Mouse (Mus musculus) MEL (cell line): ENCODE data around the gene Nudt22. TPM values are rescaled to one million over a fixed set of nuclear protein-coding genes. Genes with fewer than 3 reads are reported as not detected.

Source experiments
- DNase-seq: peaks from one replicate; pipeline ENCODE4 v3.0.0; 2011; ENCODE audit warnings: low read depth, low spot score
- H3K27ac ChIP-seq: 2 replicates; pipeline ENCODE4 v1.5.1; 2012; ENCODE audit warnings: low read depth, mild to moderate bottlenecking, control low read depth, low read length, moderate library complexity; ENCODE audit not compliant: control insufficient read depth
- H3K27me3 ChIP-seq, 2 experiments: fragments of 150-350 bp in 1 of 2; sonication (generic) in 1 of 2; 2 replicates each; pipeline ENCODE4 v1.6.1; 2012; ENCODE audit warnings: low read length in 2 of 2, mild to moderate bottlenecking in 2 of 2, improper control_type of control experiment in 1 of 2, moderate library complexity in 1 of 2; ENCODE audit not compliant: insufficient read depth in 2 of 2, control insufficient read depth in 1 of 2
- H3K36me3 ChIP-seq, 2 experiments: 2 replicates each; pipeline ENCODE4 v1.6.1; 2012 to 2014; ENCODE audit warnings: low read length in 2 of 2, improper control_type of control experiment in 1 of 2, inconsistent platforms in 1 of 2, mild to moderate bottlenecking in 1 of 2; ENCODE audit not compliant: insufficient read depth in 2 of 2, control insufficient read depth in 1 of 2
- H3K4me1 ChIP-seq, 2 experiments: fragments of 150-350 bp in 1 of 2; sonication (generic) in 1 of 2; 2 replicates each; pipeline ENCODE4 v1.6.1; 2012; ENCODE audit warnings: low read length in 2 of 2, improper control_type of control experiment in 1 of 2, mild to moderate bottlenecking in 1 of 2; ENCODE audit not compliant: insufficient read depth in 2 of 2, control insufficient read depth in 1 of 2
- H3K4me3 ChIP-seq, 2 experiments: fragments of 150-350 bp in 1 of 2; sonication (generic) in 1 of 2; 2 replicates each; pipeline ENCODE4 v1.5.1; 2012; ENCODE audit warnings: low read depth in 2 of 2, low read length in 2 of 2, mild to moderate bottlenecking in 2 of 2, moderate library complexity in 2 of 2, control low read depth in 1 of 2, improper control_type of control experiment in 1 of 2; ENCODE audit not compliant: control insufficient read depth in 1 of 2, insufficient read depth in 1 of 2
- H3K79me2 ChIP-seq: 2 replicates; pipeline ENCODE4 v1.6.1; 2012; ENCODE audit warnings: mild to moderate bottlenecking, low read length, moderate library complexity; ENCODE audit not compliant: control insufficient read depth, poor library complexity, insufficient read depth
- H3K9ac ChIP-seq: 2 replicates; pipeline ENCODE4 v1.6.1; 2012; ENCODE audit warnings: low read depth, mild to moderate bottlenecking, control low read depth, low read length, moderate library complexity; ENCODE audit not compliant: control insufficient read depth, poor library complexity, severe bottlenecking
- H3K9me3 ChIP-seq: fragments of 150-350 bp; sonication (generic); replicated peaks from 2 replicates; pipeline ENCODE4 v1.6.1; 2012; ENCODE audit warnings: mild to moderate bottlenecking, low read length, improper control_type of control experiment, moderate library complexity; ENCODE audit not compliant: insufficient read depth
- BHLHE40 ChIP-seq: IDR thresholded peaks from 2 replicates; pipeline ENCODE4 v1.6.1; 2012; ENCODE audit warnings: low read depth, mild to moderate bottlenecking, inconsistent platforms, low read length, improper control_type of control experiment, borderline replicate concordance
- EP300 ChIP-seq, 2 experiments: IDR thresholded peaks; 2 replicates each; pipeline ENCODE4 v1.6.1; 2011; ENCODE audit warnings: improper control_type of control experiment in 2 of 2, low read length in 2 of 2, low read depth in 1 of 2, mild to moderate bottlenecking in 1 of 2
- ETS1 ChIP-seq: IDR thresholded peaks from 2 replicates; pipeline ENCODE4 v1.6.1; 2012; ENCODE audit warnings: low read depth, mild to moderate bottlenecking, inconsistent platforms, low read length, improper control_type of control experiment, moderate library complexity
- GABPA ChIP-seq: IDR thresholded peaks from 2 replicates; pipeline ENCODE4 v1.6.1; 2012; ENCODE audit warnings: low read depth, mild to moderate bottlenecking, inconsistent platforms, low read length, improper control_type of control experiment, moderate library complexity
- HCFC1 ChIP-seq: IDR thresholded peaks from 2 replicates; pipeline ENCODE4 v1.6.1; 2012; ENCODE audit warnings: low read depth, mild to moderate bottlenecking, inconsistent platforms, low read length, improper control_type of control experiment, moderate library complexity
- MAFK ChIP-seq: IDR thresholded peaks from 2 replicates; pipeline ENCODE4 v1.6.1; 2011; ENCODE audit warnings: low read depth, mild to moderate bottlenecking, low read length, improper control_type of control experiment, borderline replicate concordance
- MAX ChIP-seq: IDR thresholded peaks from 2 replicates; pipeline ENCODE4 v1.6.1; 2011; ENCODE audit warnings: low read length, improper control_type of control experiment
- MYC ChIP-seq: IDR thresholded peaks from 2 replicates; pipeline ENCODE4 v1.6.1; 2011; ENCODE audit warnings: low read depth, mild to moderate bottlenecking, low read length, improper control_type of control experiment, moderate library complexity
- NELFE ChIP-seq: IDR thresholded peaks from 2 replicates; pipeline ENCODE4 v1.6.1; 2011; ENCODE audit warnings: low read depth, low read length, improper control_type of control experiment
- POLR2A ChIP-seq, 2 experiments: IDR thresholded peaks; 2 replicates each; pipeline ENCODE4 v1.6.1; 2011 to 2012; ENCODE audit warnings: low read length in 2 of 2, mild to moderate bottlenecking in 2 of 2, control low read depth in 1 of 2, improper control_type of control experiment in 1 of 2, low read depth in 1 of 2, moderate library complexity in 1 of 2; ENCODE audit not compliant: control insufficient read depth in 1 of 2, insufficient read depth in 1 of 2, poor library complexity in 1 of 2
- TBP ChIP-seq: IDR thresholded peaks from 2 replicates; pipeline ENCODE4 v1.8.0; 2011; ENCODE audit warnings: low read depth, low read length, improper control_type of control experiment
- TCF12 ChIP-seq: IDR thresholded peaks from 2 replicates; pipeline ENCODE4 v1.6.1; 2014; ENCODE audit warnings: low read depth, mild to moderate bottlenecking, inconsistent platforms, low read length, improper control_type of control experiment, moderate library complexity
- UBTF ChIP-seq: IDR thresholded peaks from 2 replicates; pipeline ENCODE4 v1.6.1; 2012; ENCODE audit warnings: low read depth, mild to moderate bottlenecking, inconsistent platforms, low read length, improper control_type of control experiment, moderate library complexity, borderline replicate concordance; ENCODE audit not compliant: insufficient read depth
- ZNF384 ChIP-seq: IDR thresholded peaks from 2 replicates; pipeline ENCODE4 v1.6.1; 2012; ENCODE audit warnings: low read depth, mild to moderate bottlenecking, inconsistent platforms, low read length, improper control_type of control experiment
- polyA plus RNA-seq, 2 experiments: library from polyadenylated mRNA; stranded (reverse) in 1 of 2; unstranded in 1 of 2; fragments of >175 nt in 1 of 2; fragments of >200 nt in 1 of 2; gene quantifications; 2 replicates each; pipeline versions ENCODE4 v1.2.1 to v1.2.4; 2012; ENCODE audit warnings: low replicate concordance in 2 of 2, low read depth in 1 of 2; ENCODE audit not compliant: insufficient read length in 2 of 2, insufficient read depth in 1 of 2, missing spikeins in 1 of 2
- total RNA-seq: library from RNA; depleted of rRNA; stranded (reverse); fragments of 300-350 nt; gene quantifications from 2 replicates; pipeline ENCODE4 v1.2.3, GENCODE M21; 2012

The Nudt22 gene
- total and polyA plus RNA-seq, 3 experiments: 30.8 to 32.1 TPM; not detected in 1

GRCm38 (mm10) chr19:7017541-7018457 lies 21.9 kb upstream of the Nudt22 start (continued):
- TF ChIP-seq TCF12 (peak; percentile 97), EP300 (IDR thresholded peaks at IDR 0.05; ENCODE audit: low read depth in 1 of 2, low read length in 2 of 2) (peak; percentile 84 to 97), ETS1 (peak; percentile 92), POLR2A (IDR thresholded peaks at IDR 0.05; ENCODE audit: control insufficient read depth in 1 of 2, insufficient read depth in 1 of 2, low read depth in 1 of 2, low read length in 2 of 2, poor library complexity in 1 of 2) (peak; percentile 47 to 92; a peak in 2 of 4 replicates), HCFC1 (peak; percentile 78), TBP (peak; percentile 77), MYC (0 out of 2 replicates have a peak, but pooled peaks have one; percentile 55)
- TF ChIP-seq, all 39 proteins: peak for 19

GRCm38 (mm10) chr19:7014481-7015135 lies 18.7 kb upstream of the Nudt22 start:
- Histone ChIP-seq H3K9ac (no peak overlapping the region), H3K36me3 (peaks cover 12 to 20% of the 10 kb centered on the region in 2 experiments)
- no peak for DNase-seq
- TF ChIP-seq MAX (no peak), MAFK (no peak), POLR2A (IDR thresholded peaks at IDR 0.05; ENCODE audit: control insufficient read depth in 1 of 2, insufficient read depth in 1 of 2, low read depth in 1 of 2, low read length in 2 of 2, poor library complexity in 1 of 2) (no peak; a peak in 1 of 4 replicates), GABPA (no peak)
- TF ChIP-seq, all 39 proteins: peak for 0
- no peaks in the 10 kb centered on the region for H3K27me3 ChIP-seq
- H3K4me1 ChIP-seq: peaks cover 4 to 18% of the 10 kb centered on the region in 2 experiments
- no peak overlapping the region for H3K27ac ChIP-seq
- H3K9me3 ChIP-seq: no peaks in the 10 kb centered on the region
- H3K79me2 ChIP-seq: peaks cover 27% of the 10 kb centered on the region
- no peak overlapping the region for H3K4me3 ChIP-seq

GRCm38 (mm10) chr19:7013984-7014383 lies 18.1 kb upstream of the Nudt22 start:
- no peak overlapping the region for H3K27ac ChIP-seq
- H3K9ac ChIP-seq: no peak overlapping the region
- no peaks in the 10 kb centered on the region for H3K9me3 ChIP-seq
- no peak overlapping the region for H3K4me3 ChIP-seq
- no peaks in the 10 kb centered on the region for H3K27me3 ChIP-seq
- no peak for TF ChIP-seq UBTF
- TF ChIP-seq ZNF384: no peak
- no peak for TF ChIP-seq BHLHE40
- no peak for TF ChIP-seq NELFE
- TF ChIP-seq EP300 (IDR thresholded peaks at IDR 0.05; ENCODE audit: low read depth in 1 of 2, low read length in 2 of 2): no peak
- TF ChIP-seq GABPA: no peak
- H3K36me3 ChIP-seq: peaks cover 15 to 19% of the 10 kb centered on the region in 2 experiments
- DNase-seq: no peak
- peaks cover 24% of the 10 kb centered on the region for H3K79me2 ChIP-seq
- peaks cover 4 to 16% of the 10 kb centered on the region in 2 experiments for H3K4me1 ChIP-seq
